Mouse (Mus musculus) brain, adult 2 months (tissue): ENCODE results near the gene Ldb2.
A peak's percentile ranks its signal among the peaks of the same experiment; 100 is the strongest.

Experiments
- DNase-seq: peaks from one replicate; pipeline ENCODE4 v3.0.0; 2011; ENCODE audit warnings: low read depth, low spot score

Gene Ldb2

DNA sequence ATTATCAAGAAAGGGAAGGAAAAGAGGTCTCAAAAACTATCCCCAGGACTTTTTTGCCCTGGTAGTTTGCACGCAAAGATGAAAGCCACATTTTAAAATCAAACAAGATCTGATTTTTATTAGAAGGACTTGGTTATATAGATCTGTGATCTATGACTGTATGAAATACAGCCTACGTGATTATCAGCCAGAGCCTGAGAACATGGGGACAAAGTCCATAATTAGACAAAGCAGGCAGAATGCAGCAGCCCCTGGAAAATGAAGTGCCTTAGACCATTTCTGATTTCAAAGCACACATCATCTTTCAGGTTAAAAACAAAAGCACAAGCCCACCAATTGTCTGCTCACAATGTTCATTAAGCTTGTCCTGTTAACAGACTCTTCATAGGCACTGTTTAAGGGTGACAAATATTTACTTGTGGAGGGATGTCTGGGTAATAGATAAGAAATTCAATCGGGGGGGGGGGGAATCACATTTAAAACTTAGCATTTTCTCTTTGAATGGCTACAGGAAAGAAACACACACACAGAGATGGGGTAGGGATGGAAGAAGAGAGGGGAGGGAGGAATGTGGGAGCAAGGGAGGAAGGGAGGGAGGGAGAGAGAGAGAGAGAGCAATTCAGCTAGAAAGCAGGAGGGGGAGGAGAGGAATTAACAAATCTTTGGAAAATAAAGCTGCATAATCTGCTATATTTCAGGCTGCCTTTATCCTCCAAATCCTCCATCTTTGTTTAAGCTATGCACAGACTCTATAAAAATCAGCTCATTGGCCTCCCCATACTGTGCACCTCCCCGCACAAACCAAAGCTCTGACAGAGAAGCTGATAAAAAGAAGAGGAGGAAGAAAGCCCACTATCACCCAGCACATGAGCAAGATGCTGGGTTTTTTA lies 153.3 kb downstream of the Ldb2 start:
- no peak for DNase-seq

DNA sequence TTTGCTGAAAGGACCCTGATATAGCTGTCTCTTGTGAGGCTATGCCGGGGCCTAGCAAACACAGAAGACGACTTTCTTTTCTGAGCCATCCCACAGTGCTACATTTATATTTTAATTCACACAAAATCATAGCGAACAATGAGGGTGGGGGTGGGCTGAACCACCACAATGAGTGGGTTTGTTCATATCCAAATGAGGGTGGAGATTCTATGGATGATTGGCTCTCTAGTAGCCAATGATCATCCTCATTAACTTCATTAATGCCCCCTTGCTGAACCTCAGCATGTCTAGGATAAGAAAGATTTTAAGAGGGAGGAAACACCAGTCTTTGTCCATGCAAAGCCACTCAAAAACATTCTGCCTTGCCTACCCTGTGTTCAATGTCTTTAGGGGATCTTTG lies 156.4 kb downstream of the Ldb2 start:
- no peak for DNase-seq

DNA sequence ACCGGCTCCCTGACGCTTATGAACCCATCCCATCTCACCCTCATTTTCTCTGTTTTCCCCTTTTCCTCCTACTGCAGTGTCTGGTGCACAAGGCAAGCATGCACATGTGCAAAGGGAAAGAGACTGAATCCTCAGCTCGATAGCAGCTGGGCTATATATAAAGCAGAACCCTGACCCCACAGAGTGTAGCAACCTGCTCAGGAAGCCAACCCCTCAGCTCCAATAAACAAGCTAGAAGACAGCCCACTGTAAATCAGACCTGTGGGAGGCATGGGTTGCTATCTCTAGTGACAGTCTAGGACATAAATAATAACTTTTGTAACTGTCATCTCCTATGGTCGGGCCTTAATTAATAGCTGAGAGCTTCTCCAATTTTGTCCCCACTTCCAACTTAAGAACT lies 158.4 kb downstream of the Ldb2 start:
- no peak for DNase-seq

DNA sequence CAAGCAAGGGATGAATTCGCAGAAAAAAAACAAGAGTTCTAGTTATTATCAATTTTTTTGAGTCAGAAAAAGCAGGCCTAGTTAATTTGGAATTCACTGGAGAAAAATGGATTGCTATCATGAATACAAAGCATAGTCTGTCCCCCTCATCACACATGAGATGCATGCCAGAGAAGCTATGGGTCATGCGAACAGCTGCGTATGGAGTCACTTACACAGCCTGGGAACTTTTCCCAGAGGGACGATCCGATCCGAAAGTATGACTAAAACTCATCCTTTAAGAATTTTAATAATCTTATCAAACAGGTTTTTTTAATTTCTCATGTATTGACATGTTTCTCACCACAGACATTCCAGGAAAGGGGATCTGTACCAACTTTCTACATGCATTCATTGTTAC lies 163.9 kb downstream of the Ldb2 start:
- no peak for DNase-seq

DNA sequence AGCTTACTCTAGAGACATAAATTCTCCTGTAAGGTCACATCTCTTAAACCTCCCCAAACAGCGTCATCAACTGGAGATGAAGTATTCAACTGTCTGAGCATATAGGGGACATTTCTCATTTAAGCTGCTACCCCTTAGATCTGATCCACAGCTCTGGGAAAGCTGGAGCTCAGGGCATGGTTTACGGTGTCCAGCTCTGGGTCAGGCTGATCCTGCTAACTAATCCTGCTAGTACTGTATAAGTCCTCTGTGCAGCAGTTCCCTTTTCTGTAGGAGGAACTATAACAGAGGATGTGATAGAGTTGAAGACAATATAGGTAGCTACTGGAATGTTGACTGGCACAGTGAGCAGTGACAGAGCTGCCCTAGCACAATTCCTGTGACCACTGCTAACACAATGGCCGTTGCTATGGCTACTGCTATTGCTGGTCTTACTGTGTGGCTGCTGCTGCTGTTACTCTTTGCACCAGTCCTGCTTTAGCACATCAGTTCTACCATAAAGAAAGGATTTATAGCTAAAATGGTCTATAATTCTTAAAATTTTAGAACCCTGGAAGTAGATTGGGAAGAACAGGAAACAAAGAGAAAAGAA lies 170.3 kb downstream of the Ldb2 start:
- peak; percentile 26 for DNase-seq

DNA sequence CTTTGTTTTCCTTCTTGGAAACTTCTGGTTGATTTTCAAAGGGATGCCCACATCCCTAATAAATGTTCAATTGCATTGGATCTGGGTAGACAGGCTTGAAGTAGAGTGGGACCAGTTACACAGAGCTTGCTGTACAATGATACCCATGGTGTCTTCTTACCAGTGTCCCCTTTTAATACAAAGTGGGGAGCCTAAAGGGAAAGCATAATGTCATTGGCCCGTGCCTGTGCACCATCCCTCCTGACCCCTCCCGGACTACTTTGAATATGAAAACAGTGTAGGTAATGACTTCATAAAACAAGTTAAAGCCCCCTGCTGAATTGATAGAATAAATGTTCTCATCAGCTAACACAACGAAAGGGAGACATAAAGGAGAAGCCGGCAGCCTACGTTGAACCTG lies 172.0 kb downstream of the Ldb2 start:
- DNase-seq: no peak

DNA sequence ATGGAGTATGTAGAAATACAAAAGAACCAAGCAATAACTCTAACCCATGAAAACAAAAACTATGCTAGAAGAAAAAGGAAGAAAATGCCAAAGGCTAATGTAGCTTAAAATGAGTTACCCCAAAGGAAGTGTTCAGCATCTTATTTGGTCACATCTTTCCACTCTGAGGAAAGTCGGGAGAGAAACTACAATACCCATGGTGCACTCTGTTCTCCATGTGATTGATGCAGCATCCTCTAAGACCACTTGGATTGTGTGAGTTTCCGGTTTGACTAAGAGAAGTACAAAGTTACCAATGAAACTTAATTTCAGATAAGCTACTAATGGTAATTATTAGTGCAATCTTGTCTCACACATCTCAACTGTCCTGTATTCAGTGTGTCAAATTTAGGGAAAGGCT lies 172.6 kb downstream of the Ldb2 start:
- DNase-seq: no peak

DNA sequence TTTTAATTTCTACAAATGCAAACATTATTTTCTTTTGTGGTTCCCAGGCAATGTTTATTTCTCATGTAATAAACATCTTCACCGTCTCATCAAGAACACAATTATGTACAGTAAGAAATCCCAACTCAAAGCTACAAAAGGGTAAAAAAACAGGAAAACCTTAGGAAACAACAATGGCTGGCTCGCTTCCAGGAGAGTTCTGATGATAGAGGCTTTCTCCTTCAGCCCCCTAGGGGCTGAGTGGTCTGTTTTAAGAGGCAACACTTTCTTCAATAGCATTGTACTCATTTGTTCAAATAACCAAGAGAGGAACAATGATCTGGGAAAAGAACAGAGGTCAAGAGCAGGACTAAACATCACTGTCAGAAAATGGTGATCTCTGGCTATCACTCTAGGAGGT lies 173.4 kb downstream of the Ldb2 start:
- no peak for DNase-seq

DNA sequence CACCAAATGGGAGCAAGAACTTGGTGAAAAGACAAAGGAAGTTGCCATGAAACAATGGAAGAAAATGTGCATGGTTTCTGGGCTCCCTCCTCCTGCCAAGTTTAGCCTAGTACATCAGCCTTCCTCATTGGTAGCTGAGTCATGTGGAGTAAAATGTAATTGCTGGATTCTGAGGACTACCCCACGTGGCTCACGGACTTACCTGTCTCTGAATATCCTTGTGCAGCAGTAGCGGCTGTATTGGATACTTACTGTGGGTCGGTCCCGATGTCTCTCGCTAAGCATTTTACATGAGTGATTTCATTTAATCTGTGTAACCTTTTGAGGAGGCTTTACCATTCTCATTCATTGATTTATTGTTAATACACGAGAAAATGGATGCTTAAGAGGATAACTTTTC lies 183.8 kb downstream of the Ldb2 start:
- DNase-seq: no peak

DNA sequence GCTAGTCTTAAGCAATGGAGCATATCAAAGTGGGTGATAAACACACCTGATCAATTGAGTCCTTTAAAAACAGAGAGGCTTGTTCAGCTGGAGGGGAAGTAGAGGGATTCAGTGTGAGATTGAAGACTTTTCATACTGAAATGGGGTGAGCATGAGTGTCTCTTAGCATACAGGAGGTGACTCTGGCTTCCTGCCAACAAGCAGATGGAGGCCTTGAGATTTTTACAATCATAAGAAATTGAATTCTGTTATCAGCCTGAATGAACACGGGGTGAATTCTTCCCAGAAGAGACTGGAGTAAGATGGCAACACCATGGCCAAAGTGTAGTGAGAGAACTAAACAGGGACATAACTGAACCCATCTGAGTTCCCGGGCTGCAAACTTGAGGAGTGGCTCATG lies 190.6 kb downstream of the Ldb2 start:
- DNase-seq: peak; percentile 47

DNA sequence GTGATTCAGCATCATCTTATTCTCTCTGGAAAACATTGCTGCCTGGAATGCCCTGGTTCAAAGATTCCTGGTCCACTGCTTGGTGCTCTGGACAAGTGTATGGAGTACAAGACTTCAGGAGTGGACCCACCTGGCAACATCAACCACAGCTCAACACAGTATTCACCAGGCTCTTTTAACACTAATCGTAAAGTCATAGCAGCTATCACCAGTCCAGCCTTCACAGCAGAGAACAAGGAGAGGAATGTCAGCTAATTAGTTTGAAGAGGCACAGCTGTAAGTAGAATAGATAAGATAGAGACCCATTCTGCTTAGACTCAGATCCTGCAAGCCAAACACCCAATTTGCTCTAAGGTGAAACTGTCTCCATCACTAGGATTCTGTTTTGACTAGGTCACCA lies 198.1 kb downstream of the Ldb2 start:
- DNase-seq: no peak

DNA sequence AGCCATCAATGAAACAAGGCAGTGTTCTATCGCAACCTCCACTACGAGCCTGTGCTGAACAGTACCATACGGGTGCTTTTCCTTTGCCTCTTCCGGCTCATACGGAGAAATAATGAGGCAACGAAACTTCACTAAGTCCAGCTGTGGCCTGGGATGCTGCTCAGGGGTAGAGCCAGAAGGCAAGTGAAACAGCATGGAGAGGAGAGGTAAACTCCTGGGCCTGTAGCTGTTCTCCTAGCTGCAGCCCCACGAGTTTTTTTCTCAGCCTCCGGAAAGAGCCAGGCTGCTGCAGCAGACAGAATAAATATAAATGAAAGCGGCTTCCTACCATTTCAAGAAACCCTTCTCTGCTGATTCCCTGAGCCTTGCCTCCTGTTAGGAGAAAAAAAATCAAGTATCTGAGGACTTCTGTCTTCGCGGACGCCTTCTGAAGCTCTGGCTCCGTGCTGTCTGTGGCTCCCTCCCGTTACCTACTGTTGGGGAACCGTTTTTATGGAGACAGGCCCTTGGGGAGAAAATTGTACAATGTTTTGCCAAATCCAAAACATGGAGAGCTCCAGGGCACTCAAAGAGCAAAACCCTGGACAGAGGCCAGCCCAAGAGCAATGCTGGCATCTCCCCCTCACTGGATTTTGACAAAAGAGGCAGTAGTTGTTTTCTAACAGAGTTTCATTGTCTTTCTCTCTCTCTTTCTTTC lies 205.8 kb downstream of the Ldb2 start:
- peak; percentile 41 for DNase-seq

DNA sequence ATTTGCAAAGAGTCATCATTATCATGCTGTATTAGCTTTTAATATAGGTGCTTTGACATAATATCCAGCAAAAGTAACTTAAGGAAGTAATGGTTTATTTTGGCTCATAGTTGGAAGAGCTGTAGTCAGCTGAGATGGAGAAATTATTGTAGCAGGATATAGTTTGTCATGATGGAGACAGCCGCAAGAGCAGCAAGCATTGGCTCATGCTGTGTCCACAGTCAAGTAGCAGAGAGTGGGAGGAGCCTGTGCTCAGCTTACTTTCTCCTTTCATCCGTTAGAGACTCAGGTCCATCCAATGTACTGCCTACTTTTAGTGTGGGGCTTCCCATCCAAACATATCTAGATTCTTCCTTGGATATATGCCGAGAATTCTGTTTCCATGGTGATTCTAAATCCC lies 208.7 kb downstream of the Ldb2 start:
- no peak for DNase-seq

DNA sequence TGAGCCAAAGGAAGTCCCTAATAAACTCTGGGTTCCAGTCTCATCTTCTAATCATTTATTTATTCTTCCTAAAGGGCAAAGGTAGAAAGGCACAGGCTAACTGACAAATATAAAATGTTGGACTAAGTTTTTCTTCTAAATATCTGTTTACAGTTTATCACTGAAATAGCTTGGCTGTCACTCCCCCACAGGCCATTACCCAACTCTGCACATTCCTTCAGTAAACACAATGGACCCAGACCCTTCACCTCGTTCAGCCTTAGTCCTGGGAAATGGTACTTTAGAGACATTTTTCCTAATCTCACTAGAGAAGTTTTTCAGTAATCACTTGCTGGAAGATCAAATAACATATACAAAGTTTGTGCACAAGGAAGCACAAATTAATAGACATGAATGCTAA lies 210.2 kb downstream of the Ldb2 start:
- no peak for DNase-seq

DNA sequence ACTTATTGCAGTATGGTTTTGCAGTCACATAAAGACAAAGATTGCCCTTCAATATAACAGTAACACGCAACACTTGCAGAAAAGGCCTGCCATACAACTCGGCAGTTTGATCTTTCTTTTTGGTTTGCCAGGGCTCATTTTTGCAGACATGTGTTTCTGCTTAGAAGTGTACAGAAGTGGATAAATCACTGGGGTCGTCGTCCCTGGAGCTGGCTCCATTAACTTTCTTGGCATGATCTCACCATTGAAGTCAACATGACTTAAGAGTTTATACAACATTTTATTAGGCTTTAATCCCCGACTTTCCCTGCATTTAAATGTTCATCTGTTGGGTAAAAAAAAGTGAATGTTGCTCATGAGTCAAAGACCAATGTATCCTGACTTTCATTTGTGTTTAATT lies 212.9 kb downstream of the Ldb2 start:
- DNase-seq: no peak

DNA sequence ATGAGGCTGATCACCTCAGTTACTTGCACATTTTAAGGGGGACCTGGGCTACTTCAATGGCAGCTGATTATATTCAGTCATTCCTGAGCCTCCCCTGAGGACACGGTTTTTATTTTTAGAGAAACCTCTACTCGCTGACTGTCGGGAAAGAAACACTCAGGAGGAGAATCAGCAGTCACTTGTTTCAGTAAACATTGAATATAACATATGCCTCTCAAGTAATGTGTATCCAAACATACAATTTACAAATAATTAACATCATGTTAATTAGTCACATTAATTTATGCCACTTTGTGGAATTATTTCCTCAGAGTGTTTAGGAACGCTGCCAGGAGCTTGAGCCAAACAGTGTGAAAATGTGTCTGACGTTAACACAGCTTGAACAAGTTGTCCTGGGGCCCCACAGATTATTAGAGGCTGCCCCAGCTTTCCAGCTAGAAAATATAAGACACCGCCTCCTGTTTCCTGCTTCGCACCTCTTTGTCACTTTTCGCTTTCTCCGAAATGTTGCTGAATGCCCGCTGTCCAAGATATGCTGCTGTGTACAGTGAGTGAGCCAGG lies 219.5 kb downstream of the Ldb2 start:
- DNase-seq: no peak

DNA sequence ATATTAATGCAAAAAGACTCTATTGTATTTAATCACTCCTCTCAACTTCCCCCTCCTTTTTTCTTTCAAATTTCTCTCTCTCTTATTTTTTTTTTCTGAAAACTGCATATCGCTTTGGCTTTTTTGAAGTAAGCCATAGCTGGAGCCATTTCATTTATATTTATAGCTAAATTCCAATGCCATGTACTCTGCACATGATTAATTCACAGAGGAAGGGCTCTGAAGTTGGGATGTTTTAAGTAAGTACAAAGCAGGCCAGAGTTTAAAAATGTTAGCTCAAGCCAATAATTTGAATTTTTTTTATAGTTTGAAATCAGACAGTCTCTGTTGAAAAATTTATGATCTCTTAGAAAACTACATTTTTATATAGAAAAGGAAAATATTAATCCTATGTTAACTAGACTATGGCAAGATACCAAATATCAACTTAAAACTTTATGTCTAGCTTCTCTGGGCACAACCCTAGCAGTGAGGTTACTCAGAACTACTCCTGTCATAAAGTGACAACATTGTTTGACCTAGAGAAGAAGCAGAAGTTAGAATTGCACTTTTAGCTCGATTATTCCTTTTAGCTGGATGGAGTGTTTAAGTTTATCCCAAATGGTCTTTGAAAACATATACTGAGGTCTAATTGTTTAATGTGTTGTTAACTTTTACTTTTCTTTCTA lies 222.7 kb downstream of the Ldb2 start:
- DNase-seq: no peak

DNA sequence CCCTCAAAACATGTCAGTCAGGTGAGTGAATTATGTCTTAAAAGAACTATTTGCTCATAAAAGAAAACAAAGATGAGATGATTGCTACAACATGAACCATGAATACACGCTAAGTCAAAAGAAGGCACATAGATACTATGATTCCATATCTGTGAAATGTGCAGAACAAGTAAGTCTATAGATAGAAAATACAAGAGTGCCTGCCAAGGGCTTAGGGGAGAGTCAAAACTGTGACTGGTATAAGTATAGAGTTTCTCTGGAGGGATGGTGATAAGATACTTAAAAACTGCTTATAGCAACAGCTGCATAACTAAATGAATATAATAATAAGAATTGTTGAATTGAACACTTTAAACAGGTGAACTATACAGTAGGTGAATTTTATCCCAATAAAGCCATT lies 224.8 kb downstream of the Ldb2 start:
- no peak for DNase-seq

DNA sequence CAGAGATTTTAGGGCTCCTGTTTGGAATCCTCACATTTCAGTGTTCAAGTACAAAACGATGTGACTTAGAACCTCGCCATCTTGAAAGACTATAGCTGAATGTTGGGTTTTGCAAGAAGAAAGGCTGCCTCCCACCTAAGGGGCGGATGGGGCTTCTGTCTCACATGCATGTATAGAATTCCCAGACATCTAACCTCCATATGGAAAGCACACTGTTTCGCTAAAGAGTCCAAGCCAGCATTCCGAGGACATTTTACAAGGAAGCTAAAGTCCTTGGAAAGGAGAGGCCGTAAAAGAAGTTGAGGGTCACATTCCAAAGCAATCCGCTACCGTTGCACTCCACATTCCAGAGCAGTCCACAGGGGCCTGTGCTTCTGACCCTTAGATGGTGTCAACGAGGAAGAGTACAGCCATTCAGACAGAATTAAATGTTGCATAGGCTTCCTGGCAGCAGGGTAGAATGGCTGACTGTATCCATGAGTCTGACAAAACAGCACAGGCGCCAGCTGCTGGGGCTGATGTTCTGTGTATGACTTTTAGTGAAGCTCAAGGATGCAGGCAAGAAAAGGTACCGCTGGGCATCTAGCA lies 245.6 kb downstream of the Ldb2 start:
- no peak for DNase-seq

DNA sequence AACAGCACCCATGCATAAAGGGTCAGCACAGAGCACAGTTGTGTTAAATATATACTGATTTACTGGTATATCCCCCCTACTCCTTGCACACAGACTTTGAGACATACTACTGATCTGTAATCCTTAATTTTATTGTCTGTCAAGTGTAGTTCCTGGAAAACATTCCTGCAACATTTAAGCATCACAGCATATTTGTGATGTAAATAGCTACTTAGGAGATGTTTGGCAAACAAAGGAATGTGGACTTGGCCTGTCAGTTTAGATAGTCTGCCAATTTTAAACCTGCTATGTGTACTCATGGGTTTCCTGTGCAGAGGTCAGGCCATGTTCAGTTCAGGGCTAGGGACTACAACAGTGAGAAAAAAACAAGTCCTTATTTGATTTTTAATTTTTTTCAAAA lies 246.3 kb downstream of the Ldb2 start:
- no peak for DNase-seq

DNA sequence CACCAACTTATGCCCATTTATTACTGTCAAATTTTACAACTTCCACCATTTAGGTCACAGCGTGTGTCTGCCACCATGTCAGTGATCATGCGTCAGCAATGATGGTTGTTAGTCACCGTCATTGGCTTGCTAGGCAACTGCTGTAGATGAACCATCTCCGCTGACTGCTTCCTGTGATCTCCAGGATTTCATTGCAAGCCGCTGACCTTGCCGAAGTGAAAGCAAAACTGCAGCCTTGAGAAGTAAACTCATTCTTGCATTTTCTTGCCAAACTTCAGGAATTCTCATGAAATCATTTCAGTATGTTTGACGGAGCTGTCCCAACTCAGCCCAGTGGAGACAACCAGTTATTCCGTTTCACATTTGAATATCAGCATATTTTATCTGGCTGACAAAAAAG lies 247.4 kb downstream of the Ldb2 start:
- no peak for DNase-seq

DNA sequence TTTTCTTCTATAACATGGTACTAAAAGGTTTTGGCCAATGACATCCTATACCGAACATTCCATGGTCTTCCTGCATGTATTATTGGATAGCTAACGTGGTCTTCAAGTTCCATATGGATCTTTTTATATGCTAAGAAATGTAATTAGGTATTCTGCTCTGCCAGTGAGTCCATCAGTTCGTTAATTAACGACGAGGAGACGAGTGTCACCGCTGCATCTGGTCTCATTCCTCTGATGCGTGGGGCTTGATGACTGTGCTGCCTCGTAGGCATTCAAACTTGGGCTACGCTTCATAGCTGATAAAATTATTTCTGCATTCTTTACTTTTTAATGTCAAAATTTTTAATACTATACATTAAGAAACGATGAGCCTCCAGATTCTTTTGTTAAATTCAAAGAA lies 251.0 kb downstream of the Ldb2 start:
- DNase-seq: no peak
